Mouse (Mus musculus) hindbrain, embryonic 16.5 days (tissue): ENCODE data around the gene Dock9. TPM values are rescaled to one million over a fixed set of nuclear protein-coding genes. Genes with fewer than 3 reads are reported as not detected.
"Not testable (repeated sequence)": the region's sequence is repeated elsewhere in the genome, so short reads cannot be mapped to it uniquely, and the experiment has no call there.

Source experiments
- ATAC-seq: fragments of 200-750 bp; cut with Nextera tagmentation; 2 replicates; pipeline ENCODE4 v1.8.0; 2017; ENCODE audit warnings: moderate TSS enrichment, moderate library complexity
- H3K27ac ChIP-seq: fragments of 300-500 bp; sonication (generic); 2 replicates; pipeline ENCODE4 v1.5.1; 2014; ENCODE audit warnings: low read depth, mild to moderate bottlenecking, control low read depth, low read length, moderate library complexity
- H3K27me3 ChIP-seq: fragments of 300-500 bp; sonication (generic); replicated peaks from 2 replicates; pipeline ENCODE4 v1.6.1; 2014; ENCODE audit warnings: low read length; ENCODE audit not compliant: control insufficient read depth, insufficient read depth
- H3K36me3 ChIP-seq: fragments of 300-500 bp; sonication (generic); 2 replicates; pipeline ENCODE4 v1.6.1; 2014; ENCODE audit warnings: mild to moderate bottlenecking, low read length, moderate library complexity, mixed read lengths; ENCODE audit not compliant: control insufficient read depth, insufficient read depth
- H3K4me1 ChIP-seq: fragments of 300-500 bp; sonication (generic); 2 replicates; pipeline ENCODE4 v1.6.1; 2014; ENCODE audit warnings: low read depth, low read length; ENCODE audit not compliant: control insufficient read depth, insufficient read depth
- H3K4me2 ChIP-seq: fragments of 300-500 bp; sonication (generic); 2 replicates; pipeline ENCODE4 v1.6.1; 2014; ENCODE audit warnings: mild to moderate bottlenecking, low read length, control low read depth, moderate library complexity
- H3K4me3 ChIP-seq: fragments of 300-500 bp; sonication (generic); 2 replicates; pipeline ENCODE4 v1.5.1; 2014; ENCODE audit warnings: mild to moderate bottlenecking, low read length, control low read depth, moderate library complexity
- H3K9ac ChIP-seq: fragments of 300-500 bp; sonication (generic); 2 replicates; pipeline ENCODE4 v1.6.1; 2014; ENCODE audit warnings: low read depth, mild to moderate bottlenecking, control low read depth, low read length, moderate library complexity
- H3K9me3 ChIP-seq: fragments of 300-500 bp; sonication (generic); 2 replicates; pipeline ENCODE4 v1.6.1; 2014; ENCODE audit warnings: mild to moderate bottlenecking, low read length, moderate library complexity; ENCODE audit not compliant: control insufficient read depth
- WGBS: fragments of 180-500 bp; shearing (Covaris S2); extraction: QIAGEN DNeasy Blood & Tissue Kit; methylation state at CpG from one replicate; pipeline ENCODE4 v1.1.7; 2014; 5-methylcytosine and 5-hydroxymethylcytosine counted together
- polyA plus RNA-seq: library from polyadenylated mRNA; unstranded; fragments of >200 nt; fragmentation: Nextera tagmentation; extraction: Ambion mirVana; gene quantifications from 2 replicates; pipeline ENCODE4 v1.2.1, GENCODE M21; 2015

The Dock9 gene
- polyA plus RNA-seq, 1 experiment from 2014 or later, result 13.4 TPM

DNA sequence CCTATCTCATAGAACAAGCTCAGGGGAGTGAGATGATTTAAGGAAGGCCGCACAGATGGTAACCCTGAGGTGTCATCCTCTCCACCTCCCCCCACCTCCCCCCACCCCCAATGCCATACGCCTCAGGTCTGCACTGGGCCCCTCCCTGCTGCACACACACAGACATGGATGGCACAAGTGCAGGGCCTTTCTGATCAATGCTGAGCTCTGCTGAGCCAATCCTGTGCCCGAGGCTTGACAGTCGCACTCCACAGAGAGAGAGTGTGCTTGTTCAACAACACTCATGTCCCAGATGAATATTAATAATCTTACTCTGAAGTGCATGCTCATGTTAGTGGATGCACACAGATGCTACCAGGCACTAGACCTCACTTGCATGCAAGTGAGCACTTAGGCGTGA is 108.0 kb downstream of the Dock9 start:
- not testable (repeated sequence) for H3K27ac ChIP-seq, H3K4me3 ChIP-seq, H3K9me3 ChIP-seq, H3K27me3 ChIP-seq, H3K4me1 ChIP-seq, H3K9ac ChIP-seq, H3K36me3 ChIP-seq, H3K4me2 ChIP-seq
- ATAC-seq, result 0 out of 2 replicates have a peak, but pooled peaks have one; percentile 67
- 50% methylated on average over 3 of the region's 5 CpGs for WGBS

DNA sequence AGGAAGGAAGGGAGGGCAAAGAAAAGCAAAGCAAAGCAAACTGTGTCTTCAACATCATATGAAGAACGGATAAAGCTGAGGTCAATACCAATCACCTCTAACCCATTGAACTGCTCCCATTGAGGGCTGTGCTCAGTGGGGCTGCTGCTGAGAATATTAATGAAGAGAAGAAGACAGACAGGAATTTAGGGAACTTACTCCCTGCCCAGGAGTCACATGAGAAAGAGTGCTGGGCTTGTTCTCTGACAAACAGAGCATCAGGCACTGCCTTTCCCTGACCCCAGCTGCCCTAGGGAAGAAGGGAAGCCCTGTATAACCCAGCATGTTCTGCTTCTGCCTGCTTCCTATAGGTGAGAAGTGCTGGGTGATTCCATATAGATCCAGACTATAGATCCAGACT is 109.5 kb downstream of the Dock9 start:
- 26% methylated on average over 1 of the region's 1 CpGs for WGBS
- no peak for ATAC-seq

GRCm38 (mm10) chr14:121687274-121687673 is 110.4 kb downstream of the Dock9 start:
- H3K27ac ChIP-seq, result no peak overlapping the region
- 82% methylated on average over 7 of the region's 7 CpGs for WGBS
- no peak for ATAC-seq
- no peak overlapping the region for H3K9ac ChIP-seq
- no peak overlapping the region for H3K4me2 ChIP-seq
- H3K9me3 ChIP-seq, result no peaks in the 10 kb centered on the region
- H3K4me1 ChIP-seq, result no peaks in the 10 kb centered on the region; the same call in 1 of the 2 replicates
- H3K27me3 ChIP-seq, result no peaks in the 10 kb centered on the region
- no peaks in the 10 kb centered on the region for H3K36me3 ChIP-seq
- no peak overlapping the region for H3K4me3 ChIP-seq

More for the DNA sequence above, 109.5 kb downstream of the Dock9 start:
- no peak overlapping the region for H3K9ac ChIP-seq
- no peak overlapping the region for H3K27ac ChIP-seq
- H3K4me3 ChIP-seq, result no peak overlapping the region
- H3K9me3 ChIP-seq, result no peaks in the 10 kb centered on the region
- H3K4me1 ChIP-seq, result no peaks in the 10 kb centered on the region; the same call in 1 of the 2 replicates
- H3K27me3 ChIP-seq, result no peaks in the 10 kb centered on the region
- H3K4me2 ChIP-seq, result no peak overlapping the region
- H3K36me3 ChIP-seq, result no peaks in the 10 kb centered on the region

DNA sequence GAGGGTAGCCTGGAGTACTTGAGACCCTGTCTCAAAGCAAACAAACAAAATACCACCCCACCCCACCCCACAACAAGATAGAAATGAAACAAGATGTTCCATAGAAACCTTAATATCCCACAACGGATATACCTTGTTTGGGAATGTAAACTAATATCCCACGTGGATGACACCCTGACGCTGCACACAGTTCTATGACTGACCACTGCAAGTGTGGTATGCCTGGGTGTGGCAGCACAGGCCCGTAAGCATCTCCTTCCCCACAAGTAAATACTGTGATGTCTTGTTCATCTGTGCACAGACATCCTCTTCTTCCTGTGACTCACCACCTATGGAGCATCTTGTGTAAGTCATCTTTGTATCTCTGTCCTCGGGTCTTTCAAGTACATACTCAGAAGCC is 118.7 kb downstream of the Dock9 start:
- 86% methylated on average over 5 of the region's 5 CpGs for WGBS
- Histone ChIP-seq H3K36me3 (no peaks in the 10 kb centered on the region), H3K27me3 (no peaks in the 10 kb centered on the region), H3K4me1 (peaks cover 4% of the 10 kb centered on the region; the same call in 1 of the 2 replicates), H3K4me2 (no peak overlapping the region), H3K9me3 (no peaks in the 10 kb centered on the region), H3K9ac (no peak overlapping the region), H3K4me3 (no peak overlapping the region), H3K27ac (no peak overlapping the region)
- no peak for ATAC-seq

- Histone ChIP-seq H3K4me3 (no peak overlapping the region), H3K9me3 (no peaks in the 10 kb centered on the region; the same call in 1 of the 2 replicates), H3K27ac (no peak overlapping the region), H3K27me3 (no peaks in the 10 kb centered on the region), H3K9ac (no peak overlapping the region), H3K4me2 (no peak overlapping the region), H3K36me3 (no peaks in the 10 kb centered on the region), H3K4me1 (peaks cover 4% of the 10 kb centered on the region; the same call in 1 of the 2 replicates)
- WGBS, result 70% methylated on average over 10 of the region's 10 CpGs
- ATAC-seq, result no peak
These were observed 119.2 kb downstream of the Dock9 start for GRCm38 (mm10) chr14:121678445-121678844.

- Histone ChIP-seq H3K4me3 (no peak overlapping the region), H3K27ac (no peak overlapping the region), H3K9me3 (peaks cover 2% of the 10 kb centered on the region; the same call in 1 of the 2 replicates), H3K4me1 (peaks cover 4% of the 10 kb centered on the region; the same call in 1 of the 2 replicates), H3K4me2 (no peak overlapping the region), H3K27me3 (no peaks in the 10 kb centered on the region), H3K36me3 (peaks cover 5% of the 10 kb centered on the region), H3K9ac (no peak overlapping the region)
- 93% methylated on average over 11 of the region's 11 CpGs for WGBS
- no peak for ATAC-seq
These were observed 120.9 kb downstream of the Dock9 start for GRCm38 (mm10) chr14:121676596-121677330.

DNA sequence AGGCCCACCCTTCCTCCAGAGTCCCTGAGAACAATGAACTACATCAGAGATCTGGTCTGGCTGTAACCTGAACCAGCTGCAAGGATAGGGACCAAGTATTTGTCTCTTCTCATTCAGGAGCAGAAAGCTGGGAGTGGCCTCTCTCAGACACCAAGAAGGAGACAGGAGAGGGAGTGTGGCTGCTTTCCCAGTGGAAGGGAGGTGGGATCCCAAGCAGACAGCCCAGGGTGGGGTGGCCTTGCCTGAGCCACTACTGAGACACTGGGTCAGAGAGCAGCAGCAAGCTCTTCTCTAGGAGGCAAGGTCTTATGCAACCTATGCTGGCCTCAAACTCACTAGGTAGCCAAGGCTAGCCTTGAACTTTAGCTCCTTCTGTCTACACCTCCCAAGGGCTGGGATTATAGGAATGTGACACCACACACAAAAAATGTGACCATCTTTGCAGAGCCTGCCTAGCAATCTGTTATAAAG is 121.5 kb downstream of the Dock9 start:
- Histone ChIP-seq H3K4me2 (no peak overlapping the region), H3K9ac (no peak overlapping the region), H3K27ac (no peak overlapping the region), H3K36me3 (peaks cover 5% of the 10 kb centered on the region), H3K27me3 (no peaks in the 10 kb centered on the region), H3K9me3 (peaks cover 2% of the 10 kb centered on the region; the same call in 1 of the 2 replicates), H3K4me1 (peaks cover 4% of the 10 kb centered on the region; the same call in 1 of the 2 replicates), H3K4me3 (no peak overlapping the region)
- 0 out of 2 replicates have a peak, but pooled peaks have one; percentile 29 for ATAC-seq

DNA sequence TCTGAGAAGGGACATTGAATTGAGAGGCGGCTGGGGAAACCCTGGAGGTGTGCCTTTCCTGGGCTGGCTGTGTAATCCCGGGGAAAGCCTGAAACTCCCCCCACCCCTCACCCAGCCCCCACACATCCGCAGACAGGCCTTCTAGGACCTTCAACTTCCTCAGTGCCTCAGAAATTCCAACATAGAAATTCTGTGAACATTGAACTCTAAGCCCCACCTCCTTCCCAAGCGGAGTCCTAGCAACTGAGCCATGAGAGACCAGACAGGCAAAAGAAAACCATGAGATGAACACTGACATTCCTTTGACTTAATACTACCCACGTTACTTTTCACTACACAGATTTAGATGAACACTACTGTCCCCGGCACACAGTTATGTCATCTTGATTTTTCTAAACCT is 122.1 kb downstream of the Dock9 start:
- Histone ChIP-seq H3K27me3 (no peaks in the 10 kb centered on the region), H3K9ac (no peak overlapping the region), H3K4me3 (no peak overlapping the region), H3K4me1 (peaks cover 4% of the 10 kb centered on the region; the same call in 1 of the 2 replicates), H3K27ac (no peak overlapping the region), H3K4me2 (no peak overlapping the region), H3K9me3 (peaks cover 2% of the 10 kb centered on the region; the same call in 1 of the 2 replicates), H3K36me3 (peaks cover 5% of the 10 kb centered on the region)
- 31% methylated on average over 6 of the region's 6 CpGs for WGBS
- no peak for ATAC-seq

GRCm38 (mm10) chr14:121675146-121675545 is 122.5 kb downstream of the Dock9 start:
- Histone ChIP-seq H3K4me3 (no peak overlapping the region), H3K36me3 (peaks cover 5% of the 10 kb centered on the region), H3K4me2 (no peak overlapping the region), H3K27ac (no peak overlapping the region), H3K27me3 (no peaks in the 10 kb centered on the region), H3K9me3 (peaks cover 2% of the 10 kb centered on the region; the same call in 1 of the 2 replicates), H3K9ac (no peak overlapping the region), H3K4me1 (peaks cover 4% of the 10 kb centered on the region; the same call in 1 of the 2 replicates)
- 64% methylated on average over 3 of the region's 3 CpGs for WGBS
- no peak for ATAC-seq
